Mouse (Mus musculus) layer of hippocampus, adult 9-10 months (tissue): ENCODE results near the gene Rab6a.

Source experiments
- DNase-seq: peaks from one replicate; pipeline ENCODE4 v3.0.0; 2022; ENCODE audit warnings: low spot score

Gene Rab6a

DNA sequence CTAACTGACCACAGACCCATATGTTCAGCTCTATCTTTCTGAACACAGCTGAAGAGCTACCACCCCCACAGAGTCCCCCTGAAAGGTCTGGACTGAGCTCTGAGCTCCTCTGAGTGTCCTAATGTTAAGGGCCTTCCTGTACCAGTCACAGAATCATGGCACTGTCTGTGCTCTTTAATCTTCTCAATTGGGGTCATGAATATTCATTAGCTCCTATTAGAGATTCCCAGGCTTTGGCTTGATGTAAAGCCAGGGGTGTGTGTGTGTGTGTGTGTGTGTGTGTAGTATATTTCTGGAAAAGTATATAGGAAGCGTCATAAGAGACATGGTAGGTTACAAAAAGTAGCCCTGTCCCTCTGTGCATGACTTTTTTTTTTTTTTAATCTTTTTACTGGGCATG, 76.0 kb downstream of the Rab6a start:
- DNase-seq, result no peak

DNA sequence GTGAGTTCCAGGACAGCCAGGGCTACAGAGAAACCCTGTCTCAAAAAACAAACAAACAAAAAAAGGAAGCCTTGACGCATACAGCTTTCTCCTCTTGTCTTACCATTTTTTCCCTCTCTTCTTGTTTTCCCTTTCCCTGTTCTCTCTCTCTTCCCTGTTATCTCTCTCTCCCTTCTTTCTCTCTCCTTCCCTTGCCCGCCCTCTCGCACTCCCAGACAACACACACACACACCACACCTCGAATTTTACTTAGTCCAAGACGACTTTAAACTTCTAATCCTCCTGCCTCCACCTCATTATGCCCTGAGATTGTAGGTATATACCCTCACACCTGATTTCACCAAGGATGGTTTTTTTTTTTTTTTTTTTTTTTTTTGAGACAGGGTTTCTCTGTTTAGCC, 76.9 kb downstream of the Rab6a start:
- no peak for DNase-seq

DNA sequence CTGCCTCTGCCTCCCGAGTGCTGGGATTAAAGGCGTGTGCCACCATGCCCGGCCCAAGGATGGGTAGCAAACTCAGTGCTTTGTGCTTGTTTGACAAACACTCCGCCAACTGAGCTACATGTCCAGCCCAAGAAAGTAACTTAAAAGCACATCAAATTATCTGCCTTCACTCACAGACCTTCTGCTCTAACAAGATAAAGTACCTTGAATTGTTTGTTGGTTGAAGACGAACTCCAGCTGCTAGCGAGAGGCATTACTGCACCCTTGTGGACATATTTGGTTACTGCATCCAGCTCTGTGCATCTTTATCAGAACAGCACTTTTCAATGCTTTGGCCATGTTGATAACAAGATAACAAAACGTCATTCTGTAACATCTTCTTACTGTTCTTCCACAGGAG, 77.3 kb downstream of the Rab6a start:
- DNase-seq, result no peak

DNA sequence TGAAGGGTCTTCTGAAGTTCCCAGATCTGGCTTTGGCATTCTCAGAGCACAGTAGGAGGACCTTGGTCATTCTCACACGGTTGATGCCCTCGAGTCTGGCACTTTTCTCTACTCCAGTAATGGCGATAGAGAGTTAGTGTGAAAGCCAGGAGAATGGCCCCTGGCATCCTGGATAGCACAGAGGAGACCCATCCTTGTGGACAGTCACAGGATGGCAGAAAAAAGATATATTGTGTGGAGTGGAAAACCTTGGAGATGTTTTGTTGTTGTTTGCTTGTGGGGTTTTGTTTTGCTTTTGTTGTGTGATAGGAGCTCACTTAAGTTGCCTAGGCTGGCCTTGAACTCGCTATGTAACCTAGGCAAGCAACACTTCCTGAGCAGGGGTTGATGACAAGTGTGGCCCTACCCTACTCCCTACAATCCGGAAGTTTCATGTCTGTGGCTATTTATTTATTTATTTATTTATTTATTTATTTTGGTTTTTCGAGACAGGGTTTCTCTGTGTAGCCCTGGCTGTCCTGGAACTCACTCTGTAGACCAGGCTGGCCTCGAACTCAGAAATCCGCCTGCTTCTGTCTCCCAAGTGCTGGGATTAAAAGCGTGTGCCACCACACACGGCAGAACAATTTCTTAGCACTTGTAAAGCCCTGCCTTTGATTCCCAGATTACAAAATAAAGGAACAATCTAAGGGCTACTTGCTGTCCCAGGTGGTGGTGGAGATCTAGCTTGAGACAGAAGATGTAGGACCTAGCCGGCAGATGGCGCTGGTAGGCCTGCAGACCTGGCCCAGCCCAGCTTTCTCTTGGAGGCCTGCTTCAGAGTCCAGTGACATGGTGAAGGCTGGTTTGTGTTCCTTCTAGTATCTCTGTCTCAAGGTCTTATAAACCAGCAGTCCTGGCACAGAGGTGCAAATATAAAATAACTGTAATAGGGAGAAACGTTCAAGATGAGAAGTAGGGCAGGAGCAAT, 78.1 kb downstream of the Rab6a start:
- no peak for DNase-seq

DNA sequence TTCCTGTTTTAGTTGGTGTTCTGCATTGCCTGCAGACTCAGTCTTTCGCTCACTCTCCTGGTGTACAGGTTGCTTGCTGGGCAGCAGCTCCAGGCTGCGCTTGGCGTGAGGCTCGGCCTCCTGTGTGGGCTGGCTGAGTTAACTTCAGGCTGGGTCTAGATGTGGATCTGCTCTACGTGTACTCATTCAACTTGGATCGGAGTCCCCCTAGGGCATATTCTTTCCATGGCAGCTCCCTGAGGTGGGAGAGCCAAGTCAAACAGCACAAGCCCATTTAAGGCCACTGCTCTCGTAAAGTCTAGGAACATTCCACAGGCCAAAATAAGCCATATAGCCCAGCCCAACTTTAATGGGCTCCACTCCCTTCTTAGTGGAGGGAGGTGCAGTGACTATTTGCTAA, 81.3 kb downstream of the Rab6a start:
- no peak for DNase-seq
